Mouse (Mus musculus): ENCODE results near the gene Clec1a. TPM values are rescaled to one million over a fixed set of nuclear protein-coding genes. Genes with fewer than 3 reads are reported as not detected.
A peak's percentile ranks its signal among the peaks of the same experiment; 100 is the strongest.

Clec1a gene
- polyA plus RNA-seq, 1 experiment from 2014 or later = 6.2 TPM

DNA sequence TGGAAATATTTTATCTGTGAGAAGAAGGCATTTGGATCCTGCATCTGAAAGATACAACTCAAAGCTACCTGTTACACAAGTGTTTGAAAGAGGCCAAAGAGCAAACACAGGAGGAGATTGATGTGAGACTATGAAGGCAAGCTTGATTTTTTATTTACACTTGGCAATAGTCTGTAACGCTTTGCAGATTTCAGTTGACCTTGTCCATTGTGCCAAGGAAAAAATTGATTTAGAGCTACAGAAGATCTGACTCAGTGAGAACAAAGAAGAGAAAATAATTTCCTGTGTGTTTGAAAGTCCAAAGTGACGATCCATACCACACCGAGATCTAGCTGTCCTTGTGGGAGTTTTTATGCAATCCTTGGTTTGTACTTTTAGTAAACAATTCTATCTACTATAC lies 29.5 kb downstream of the Clec1a start:
- 70% methylated on average over 3 of the region's 3 CpGs for WGBS
- H3K27ac ChIP-seq (ENCODE audit: low read length) = no peak overlapping the region
- no peaks in the 10 kb centered on the region for H3K27me3 ChIP-seq (ENCODE audit: control insufficient read depth, insufficient read depth, low read length)
- H3K4me2 ChIP-seq (ENCODE audit: low read depth, low read length) = no peak overlapping the region
- no peak overlapping the region for H3K9ac ChIP-seq (ENCODE audit: low read length)
- H3K4me1 ChIP-seq (ENCODE audit: control insufficient read depth, insufficient read depth, low read length) = peaks cover 10% of the 10 kb centered on the region
- no peak for ATAC-seq (replicated peaks; ENCODE audit: extremely low read depth, insufficient read depth, low FRiP score)
- H3K36me3 ChIP-seq (ENCODE audit: control insufficient read depth, insufficient read depth) = no peaks in the 10 kb centered on the region
- no peak overlapping the region for H3K4me3 ChIP-seq (ENCODE audit: low read length)
- H3K9me3 ChIP-seq (replicated peaks; ENCODE audit: control insufficient read depth, low read length) = no peaks in the 10 kb centered on the region

DNA sequence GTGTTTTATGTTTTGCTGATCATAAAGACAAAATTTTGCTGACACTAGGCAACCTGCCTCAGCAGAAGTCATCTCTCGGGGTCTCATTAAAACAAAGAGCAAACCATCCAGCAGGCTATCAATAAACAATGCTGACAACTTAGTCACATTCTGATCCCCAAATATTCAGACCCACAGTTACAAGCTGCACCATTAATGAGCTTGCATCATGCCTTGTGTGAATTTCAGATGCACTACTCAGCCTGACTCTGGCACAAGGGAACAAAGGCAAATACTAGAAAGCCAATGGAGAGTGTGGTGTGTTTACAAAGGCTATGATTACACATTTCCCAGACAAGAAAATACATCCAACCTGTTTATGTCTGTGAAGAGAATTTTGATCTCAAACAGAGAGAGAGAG lies 37.6 kb downstream of the Clec1a start:
- no peaks in the 10 kb centered on the region for H3K36me3 ChIP-seq (ENCODE audit: control insufficient read depth, insufficient read depth)
- ATAC-seq (replicated peaks; ENCODE audit: extremely low read depth, insufficient read depth, low FRiP score) = no peak
- WGBS = 89% methylated on average over 1 of the region's 1 CpGs

DNA sequence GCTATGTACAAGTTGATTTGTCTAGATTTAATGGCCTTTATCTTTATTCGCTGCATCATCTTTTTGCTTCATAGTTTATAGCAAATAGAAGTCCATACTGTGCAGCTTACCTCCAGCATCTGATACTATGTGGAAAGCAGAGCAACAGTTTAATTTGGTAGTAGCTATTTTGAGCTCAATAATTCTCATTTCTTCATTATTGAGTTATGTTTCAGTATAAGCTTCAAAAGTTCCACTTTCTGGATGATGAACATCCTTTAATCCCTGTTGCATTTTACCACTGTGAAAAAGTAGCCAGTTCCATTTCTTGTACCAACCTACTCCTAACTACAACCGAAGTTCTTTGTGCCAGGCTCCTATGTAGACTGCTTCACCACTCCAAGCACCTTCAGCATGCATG lies 43.2 kb downstream of the Clec1a start, which contains the start of gene Clec9a:
Clec9a (plus strand) TSS at position 301 of the 400 bp plus-strand sequence.
- no peak for ATAC-seq (replicated peaks; ENCODE audit: extremely low read depth, insufficient read depth, low FRiP score)

More for the DNA sequence above, 37.6 kb downstream of the Clec1a start:
- H3K9ac ChIP-seq (ENCODE audit: low read length) = no peak overlapping the region
- H3K27me3 ChIP-seq (ENCODE audit: control insufficient read depth, insufficient read depth, low read length) = no peaks in the 10 kb centered on the region
- no peaks in the 10 kb centered on the region for H3K9me3 ChIP-seq (replicated peaks; ENCODE audit: control insufficient read depth, low read length)
- no peak overlapping the region for H3K27ac ChIP-seq (ENCODE audit: low read length)
- no peak overlapping the region for H3K4me2 ChIP-seq (ENCODE audit: low read depth, low read length)
- H3K4me1 ChIP-seq (ENCODE audit: control insufficient read depth, insufficient read depth, low read length) = no peaks in the 10 kb centered on the region
- H3K4me3 ChIP-seq (ENCODE audit: low read length) = no peak overlapping the region

DNA sequence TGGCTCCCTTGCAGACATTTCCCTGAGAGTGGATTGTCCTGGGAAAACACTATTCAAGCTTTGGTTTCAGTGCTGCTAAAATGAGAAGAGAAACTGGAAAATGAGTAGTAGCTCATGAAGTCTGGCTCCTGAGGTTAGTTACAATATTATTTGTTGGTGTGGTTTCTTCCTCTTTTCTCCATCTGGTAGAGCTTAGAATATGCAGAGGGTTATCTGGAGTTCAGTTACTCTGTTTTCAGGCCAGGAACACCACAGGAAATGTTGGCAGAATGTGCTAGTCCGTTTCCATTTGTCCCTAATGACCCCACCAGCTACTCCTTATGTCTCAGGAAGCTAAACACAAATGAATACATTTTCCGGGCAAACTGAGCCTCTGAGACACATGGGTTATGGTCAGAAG lies 44.5 kb downstream of the Clec1a start:
- Histone ChIP-seq H3K9me3 (replicated peaks; ENCODE audit: control insufficient read depth, low read length) (no peaks in the 10 kb centered on the region), H3K36me3 (ENCODE audit: control insufficient read depth, insufficient read depth) (no peaks in the 10 kb centered on the region), H3K4me3 (ENCODE audit: low read length) (no peak overlapping the region), H3K27ac (ENCODE audit: low read length) (peak overlapping the region; percentile 15), H3K4me1 (ENCODE audit: control insufficient read depth, insufficient read depth, low read length) (peaks cover 4% of the 10 kb centered on the region), H3K4me2 (ENCODE audit: low read depth, low read length) (no peak overlapping the region), H3K9ac (ENCODE audit: low read length) (no peak overlapping the region), H3K27me3 (ENCODE audit: control insufficient read depth, insufficient read depth, low read length) (no peaks in the 10 kb centered on the region)
- WGBS = 30% methylated on average over 2 of the region's 2 CpGs
- ATAC-seq (replicated peaks; ENCODE audit: extremely low read depth, insufficient read depth, low FRiP score) = peak; percentile 37

More for the DNA sequence above, 43.2 kb downstream of the Clec1a start, which contains the start of gene Clec9a:
- Histone ChIP-seq H3K4me3 (ENCODE audit: low read length) (no peak within 1 kb of the TSS), H3K27me3 (ENCODE audit: control insufficient read depth, insufficient read depth, low read length) (no peaks in the 10 kb centered on the region), H3K4me2 (ENCODE audit: low read depth, low read length) (no peak within 1 kb of the TSS), H3K9me3 (replicated peaks; ENCODE audit: control insufficient read depth, low read length) (no peaks in the 10 kb centered on the region), H3K4me1 (ENCODE audit: control insufficient read depth, insufficient read depth, low read length) (peaks cover 4% of the 10 kb centered on the region), H3K9ac (ENCODE audit: low read length) (no peak within 1 kb of the TSS), H3K27ac (ENCODE audit: low read length) (peak within 1 kb of the TSS; percentile 15; the same call in 1 of the 2 replicates), H3K36me3 (ENCODE audit: control insufficient read depth, insufficient read depth) (no peaks in the 10 kb centered on the region)
- WGBS = 82% methylated on average over 2 of the region's 2 CpGs

DNA sequence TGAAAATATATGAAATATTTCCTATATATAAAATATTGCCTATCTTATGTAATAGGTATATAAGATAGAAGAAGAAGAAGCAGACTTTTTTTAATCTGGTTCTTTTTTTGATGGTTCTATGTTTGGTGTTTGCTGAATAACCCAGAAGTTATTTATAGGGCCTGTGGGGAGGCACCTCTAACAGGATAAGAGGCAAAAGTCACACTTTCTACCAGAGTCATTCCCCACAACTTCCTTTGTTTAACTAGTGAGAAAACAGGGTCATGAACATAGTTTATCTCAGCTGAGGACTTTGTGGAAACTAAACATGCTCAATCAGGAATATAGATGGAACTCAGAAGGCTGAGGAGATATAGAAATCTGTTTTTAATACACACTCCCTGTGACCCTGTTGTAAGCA lies 45.8 kb downstream of the Clec1a start:
- H3K27ac ChIP-seq (ENCODE audit: low read length) = no peak overlapping the region
- no peaks in the 10 kb centered on the region for H3K9me3 ChIP-seq (replicated peaks; ENCODE audit: control insufficient read depth, low read length)
- H3K9ac ChIP-seq (ENCODE audit: low read length) = no peak overlapping the region
- H3K4me3 ChIP-seq (ENCODE audit: low read length) = no peak overlapping the region
- no peak overlapping the region for H3K4me2 ChIP-seq (ENCODE audit: low read depth, low read length)
- no peaks in the 10 kb centered on the region for H3K27me3 ChIP-seq (ENCODE audit: control insufficient read depth, insufficient read depth, low read length)
- H3K36me3 ChIP-seq (ENCODE audit: control insufficient read depth, insufficient read depth) = no peaks in the 10 kb centered on the region
- no peak for ATAC-seq (replicated peaks; ENCODE audit: extremely low read depth, insufficient read depth, low FRiP score)
- H3K4me1 ChIP-seq (ENCODE audit: control insufficient read depth, insufficient read depth, low read length) = peaks cover 4% of the 10 kb centered on the region

DNA sequence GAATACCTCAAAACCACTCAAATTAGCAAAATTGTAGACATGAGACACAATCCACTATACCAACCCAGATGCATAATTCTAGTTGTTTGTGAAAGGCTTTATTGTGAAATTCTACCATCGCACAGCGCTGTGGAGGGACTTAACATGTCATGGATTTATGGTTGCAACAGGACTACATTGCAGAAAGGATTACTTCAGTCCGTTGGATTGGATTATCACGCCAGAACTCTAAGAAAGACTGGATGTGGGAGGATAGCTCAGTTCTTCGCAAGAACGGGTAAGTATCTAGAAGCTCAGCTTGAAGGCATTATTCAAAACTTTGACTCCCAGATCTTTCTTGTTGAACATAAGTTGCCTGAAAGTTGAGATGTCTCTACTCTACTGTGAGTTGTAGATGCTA lies 48.4 kb downstream of the Clec1a start:
- ATAC-seq (replicated peaks; ENCODE audit: extremely low read depth, insufficient read depth, low FRiP score) = no peak
- no peak overlapping the region for H3K4me2 ChIP-seq (ENCODE audit: low read depth, low read length)
- H3K27me3 ChIP-seq (ENCODE audit: control insufficient read depth, insufficient read depth, low read length) = no peaks in the 10 kb centered on the region
- no peaks in the 10 kb centered on the region for H3K36me3 ChIP-seq (ENCODE audit: control insufficient read depth, insufficient read depth)
- WGBS = 83% methylated on average over 6 of the region's 6 CpGs
- peaks cover 10% of the 10 kb centered on the region for H3K4me1 ChIP-seq (ENCODE audit: control insufficient read depth, insufficient read depth, low read length)
- H3K9me3 ChIP-seq (replicated peaks; ENCODE audit: control insufficient read depth, low read length) = no peaks in the 10 kb centered on the region
- no peak overlapping the region for H3K4me3 ChIP-seq (ENCODE audit: low read length)
- H3K27ac ChIP-seq (ENCODE audit: low read length) = no peak overlapping the region
- H3K9ac ChIP-seq (ENCODE audit: low read length) = no peak overlapping the region

DNA sequence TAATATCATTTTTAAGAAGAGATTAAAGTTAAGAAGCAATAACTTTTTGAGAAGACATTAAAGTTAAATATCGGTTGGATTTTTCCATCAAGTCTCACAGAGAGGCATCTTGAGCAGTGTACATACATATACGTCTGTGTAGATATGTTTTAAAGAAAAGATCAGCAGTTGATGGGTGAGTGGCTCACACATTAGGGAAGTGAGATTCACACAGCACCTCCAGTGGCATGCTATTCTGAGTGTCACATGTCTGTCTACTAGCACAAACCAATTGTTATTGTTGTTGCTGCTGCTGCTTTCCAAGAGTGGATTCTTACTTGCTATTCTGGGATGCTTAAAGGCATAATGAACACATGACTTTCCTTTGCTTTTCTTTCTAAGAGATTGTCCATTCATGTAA lies 49.4 kb downstream of the Clec1a start:
- peaks cover 10% of the 10 kb centered on the region for H3K4me1 ChIP-seq (ENCODE audit: control insufficient read depth, insufficient read depth, low read length)
- no peaks in the 10 kb centered on the region for H3K27me3 ChIP-seq (ENCODE audit: control insufficient read depth, insufficient read depth, low read length)
- WGBS = 87% methylated on average over 2 of the region's 2 CpGs
- no peak overlapping the region for H3K27ac ChIP-seq (ENCODE audit: low read length)
- H3K4me3 ChIP-seq (ENCODE audit: low read length) = no peak overlapping the region
- H3K4me2 ChIP-seq (ENCODE audit: low read depth, low read length) = no peak overlapping the region
- no peaks in the 10 kb centered on the region for H3K9me3 ChIP-seq (replicated peaks; ENCODE audit: control insufficient read depth, low read length)
- H3K36me3 ChIP-seq (ENCODE audit: control insufficient read depth, insufficient read depth) = no peaks in the 10 kb centered on the region
- H3K9ac ChIP-seq (ENCODE audit: low read length) = no peak overlapping the region
- no peak for ATAC-seq (replicated peaks; ENCODE audit: extremely low read depth, insufficient read depth, low FRiP score)

DNA sequence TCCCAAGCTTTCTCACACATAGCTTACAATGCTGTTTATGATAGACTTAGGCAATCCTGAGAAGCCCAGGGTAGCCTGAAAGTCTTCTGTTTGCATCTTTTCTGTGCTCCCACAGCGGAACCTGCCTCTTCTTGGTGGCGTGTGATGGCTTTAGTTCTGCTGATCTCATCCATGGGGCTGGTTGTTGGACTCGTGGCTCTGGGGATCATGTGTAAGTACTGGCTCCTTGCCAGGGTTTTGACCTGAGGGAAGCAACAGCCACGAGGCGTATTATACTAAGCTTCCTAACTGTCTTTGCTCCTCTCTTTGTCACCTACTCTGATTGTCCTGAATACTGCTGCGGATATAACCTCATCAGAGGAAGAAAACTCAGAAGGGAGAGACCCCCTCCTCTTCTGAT lies 51.9 kb downstream of the Clec1a start:
- 37% methylated on average over 6 of the region's 6 CpGs for WGBS
- peak; percentile 58 for ATAC-seq (replicated peaks; ENCODE audit: extremely low read depth, insufficient read depth, low FRiP score)

DNA sequence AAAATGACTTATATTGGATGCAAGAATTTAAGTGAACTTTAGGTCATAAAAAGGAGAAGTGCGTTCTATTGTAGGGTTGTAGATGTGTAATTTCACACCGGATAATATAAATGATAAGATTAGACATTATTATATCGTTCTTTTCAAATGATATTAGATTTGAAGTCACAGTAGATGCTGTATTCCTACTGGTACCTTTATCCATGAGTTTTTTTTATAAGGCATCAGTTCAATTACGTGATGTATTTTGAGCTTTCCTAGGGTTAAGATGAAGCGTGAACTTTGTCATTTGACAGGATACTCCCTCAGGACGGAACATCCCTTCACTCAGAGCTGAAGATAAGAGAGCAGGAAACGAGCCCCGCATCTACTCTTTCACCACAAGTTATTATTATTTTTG lies 54.8 kb downstream of the Clec1a start, which contains the start of gene Clec1b:
Clec1b (plus strand) TSS at position 301 of the 400 bp plus-strand sequence.
- no peak for ATAC-seq (replicated peaks; ENCODE audit: extremely low read depth, insufficient read depth, low FRiP score)
- H3K9ac ChIP-seq (ENCODE audit: low read length) = no peak within 1 kb of the TSS
- H3K9me3 ChIP-seq (replicated peaks; ENCODE audit: control insufficient read depth, low read length) = no peaks in the 10 kb centered on the region
- H3K4me1 ChIP-seq (ENCODE audit: control insufficient read depth, insufficient read depth, low read length) = peaks cover 6% of the 10 kb centered on the region
- WGBS = 61% methylated on average over 8 of the region's 8 CpGs
- H3K27ac ChIP-seq (ENCODE audit: low read length) = no peak within 1 kb of the TSS
- H3K4me2 ChIP-seq (ENCODE audit: low read depth, low read length) = no peak within 1 kb of the TSS
- no peak within 1 kb of the TSS for H3K4me3 ChIP-seq (ENCODE audit: low read length)
- H3K36me3 ChIP-seq (ENCODE audit: control insufficient read depth, insufficient read depth) = no peaks in the 10 kb centered on the region
- H3K27me3 ChIP-seq (ENCODE audit: control insufficient read depth, insufficient read depth, low read length) = no peaks in the 10 kb centered on the region

More for the DNA sequence above, 51.9 kb downstream of the Clec1a start:
- no peaks in the 10 kb centered on the region for H3K9me3 ChIP-seq (replicated peaks; ENCODE audit: control insufficient read depth, low read length)
- H3K4me1 ChIP-seq (ENCODE audit: control insufficient read depth, insufficient read depth, low read length) = peaks cover 6% of the 10 kb centered on the region
- no peaks in the 10 kb centered on the region for H3K36me3 ChIP-seq (ENCODE audit: control insufficient read depth, insufficient read depth)
- H3K9ac ChIP-seq (ENCODE audit: low read length) = no peak overlapping the region
- H3K4me3 ChIP-seq (ENCODE audit: low read length) = no peak overlapping the region
- H3K4me2 ChIP-seq (ENCODE audit: low read depth, low read length) = no peak overlapping the region
- no peaks in the 10 kb centered on the region for H3K27me3 ChIP-seq (ENCODE audit: control insufficient read depth, insufficient read depth, low read length)
- H3K27ac ChIP-seq (ENCODE audit: low read length) = 0 out of 2 replicates have a peak overlapping the region, but pooled peaks have one; percentile 42
